Mouse (Mus musculus): ENCODE results near the gene Pik3cb.

The Pik3cb gene

GRCm38 (mm10) chr9:99140063-99140882, at the start of gene Pik3cb:
Pik3cb (minus strand) TSS chr9:99140621.
- peak; percentile 99 to 100 for DNase-seq (ENCODE audit: low spot score in 2 of 2)

GRCm38 (mm10) chr9:99183043-99183670, 42.7 kb upstream of the Pik3cb start:
- no peak for DNase-seq (ENCODE audit: low spot score in 2 of 2)

DNA sequence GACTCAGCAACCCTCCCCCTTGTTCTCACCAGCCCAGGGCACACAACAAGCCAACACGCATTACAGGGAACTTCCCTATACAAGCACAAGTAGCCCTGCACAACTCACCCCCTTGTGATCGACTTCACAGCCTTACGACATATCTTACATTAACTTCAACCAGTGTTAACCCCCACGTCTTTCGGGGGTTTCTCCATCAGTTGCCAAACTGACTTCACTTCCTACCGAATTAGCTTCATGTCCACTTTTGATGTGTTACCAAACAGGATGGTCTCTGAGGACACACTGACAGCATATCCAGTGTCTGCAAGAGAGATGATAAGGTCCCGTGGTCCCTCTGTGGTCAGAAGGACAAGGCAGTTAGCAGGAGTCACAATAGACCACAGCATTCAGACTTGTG, 41.7 kb upstream of the Pik3cb start:
- no peak for DNase-seq (ENCODE audit: low spot score in 2 of 2)

DNA sequence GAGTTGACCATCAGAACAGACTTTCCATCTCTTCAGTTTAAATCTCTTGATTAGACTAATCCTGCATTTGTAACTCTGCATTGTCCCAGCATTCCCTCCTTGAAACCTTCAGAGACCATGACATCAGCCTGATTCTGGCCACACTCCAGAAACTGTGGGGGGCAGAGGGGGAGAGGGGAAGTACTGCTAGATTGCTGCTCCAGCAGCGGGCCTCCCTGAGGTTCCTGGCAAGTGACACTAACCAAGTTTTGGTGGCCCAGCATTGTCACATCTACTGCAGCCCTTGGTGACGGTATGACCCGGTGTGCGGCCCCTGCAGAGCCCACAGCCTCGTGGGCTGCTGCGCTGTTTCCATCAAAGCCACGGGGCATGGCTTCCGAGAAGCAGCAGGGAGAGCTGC, 39.9 kb upstream of the Pik3cb start:
- DNase-seq (ENCODE audit: low spot score in 2 of 2), result peak in 1 of 2 experiments; percentile 22

DNA sequence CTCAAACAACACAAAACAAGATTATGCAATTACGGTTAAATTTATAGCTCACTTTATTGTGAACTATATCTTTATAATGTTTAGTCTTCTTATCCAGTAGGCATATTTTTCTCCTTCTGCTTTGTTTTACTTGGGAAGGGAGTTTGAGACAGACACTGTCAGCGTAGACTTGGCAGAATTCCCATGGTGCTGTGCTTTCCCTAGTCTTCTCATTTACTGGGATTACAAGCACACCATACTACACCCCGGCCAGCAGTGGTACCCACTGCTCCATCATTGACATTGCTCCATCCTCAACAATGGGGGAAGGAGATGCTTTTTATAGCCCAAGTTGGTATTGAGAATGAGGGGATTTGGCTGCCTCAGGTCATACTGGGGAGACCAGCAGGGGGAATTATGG, 38.3 kb upstream of the Pik3cb start:
- DNase-seq (ENCODE audit: low spot score in 2 of 2), result no peak

DNA sequence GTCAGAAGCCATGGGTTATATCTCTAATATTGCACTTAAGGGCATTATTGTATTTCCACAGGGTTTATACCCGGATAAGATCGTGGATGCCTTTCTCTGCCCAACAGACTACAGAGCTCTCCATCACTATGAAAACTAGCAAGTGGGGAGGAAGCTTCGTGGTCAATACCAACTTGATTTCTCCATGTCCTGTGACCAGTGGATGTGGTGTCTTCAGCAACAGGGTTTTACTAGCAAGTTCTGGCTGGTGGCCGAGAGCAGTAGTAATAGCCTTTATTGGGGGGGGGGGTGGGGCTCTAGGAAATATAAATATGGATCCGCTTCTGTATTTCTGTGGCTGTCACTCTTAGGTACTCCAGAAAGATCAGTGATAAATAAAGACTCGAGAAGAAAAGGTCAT, 35.4 kb upstream of the Pik3cb start:
- DNase-seq (ENCODE audit: low spot score in 2 of 2), result no peak

- no peak for DNase-seq (ENCODE audit: low spot score in 2 of 2)
These were observed 32.4 kb upstream of the Pik3cb start for GRCm38 (mm10) chr9:99172811-99173210.

DNA sequence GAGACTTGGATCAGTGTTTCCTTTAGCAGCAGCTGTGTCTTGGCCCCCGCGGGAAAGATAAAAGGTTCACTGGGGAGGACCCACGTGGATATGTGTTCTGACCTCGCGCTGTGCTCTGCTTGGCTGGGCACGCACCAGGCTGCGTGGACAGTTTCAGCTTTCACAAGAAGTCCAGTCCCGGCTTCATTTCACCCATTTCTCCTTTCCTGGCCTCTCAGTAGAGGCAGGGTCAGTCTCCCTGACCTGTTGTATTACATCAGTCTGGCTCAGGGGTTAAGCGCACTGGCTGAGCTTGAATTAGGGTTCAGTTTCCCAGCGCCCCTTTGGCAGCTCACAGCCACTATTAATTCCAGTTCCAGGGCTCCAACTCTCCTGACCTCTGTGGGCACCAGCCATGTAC, 30.8 kb upstream of the Pik3cb start:
- DNase-seq (ENCODE audit: low spot score in 2 of 2), result no peak

DNA sequence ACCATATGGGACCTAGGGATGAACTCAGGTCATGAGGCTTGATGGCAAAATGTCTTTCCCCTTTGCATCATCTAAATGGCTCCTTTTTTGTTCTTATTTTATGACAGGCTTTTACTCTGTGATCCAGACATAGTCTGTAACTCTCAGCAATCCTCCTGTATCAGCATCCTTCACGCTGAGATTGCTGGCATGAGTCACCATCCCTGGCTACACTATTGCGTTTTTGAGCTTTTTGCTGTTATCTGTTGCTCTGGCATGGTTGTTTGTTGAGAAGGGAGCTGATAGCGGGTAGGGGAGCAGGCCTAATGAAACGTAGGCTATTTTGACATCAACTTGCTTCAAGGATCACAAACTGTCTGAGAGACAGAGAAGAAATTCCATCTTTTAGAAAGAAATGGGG, 28.6 kb upstream of the Pik3cb start:
- no peak for DNase-seq (ENCODE audit: low spot score in 2 of 2)

- DNase-seq (ENCODE audit: low spot score in 2 of 2), result no peak
These were observed 26.5 kb upstream of the Pik3cb start for GRCm38 (mm10) chr9:99166946-99167345.

DNA sequence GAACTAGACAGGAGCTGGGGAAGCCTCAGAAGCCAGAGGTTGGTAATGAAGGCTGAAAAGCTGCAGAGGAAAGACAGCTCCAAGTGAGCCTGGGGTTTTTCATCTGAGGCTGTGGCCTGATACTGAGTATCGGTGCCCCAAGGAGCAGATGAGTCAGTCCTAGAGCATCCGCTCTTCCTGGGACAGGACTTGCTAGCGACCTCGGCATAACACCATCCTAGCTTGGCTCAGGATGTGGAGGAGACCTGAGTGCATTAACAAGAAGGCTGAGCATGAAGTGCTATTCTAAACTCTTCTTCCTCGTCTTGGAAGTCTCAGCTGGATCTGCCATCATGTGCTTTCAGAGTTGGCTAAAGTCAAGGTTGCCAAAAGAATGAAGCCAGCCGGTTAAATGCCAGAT, 25.5 kb upstream of the Pik3cb start:
- no peak for DNase-seq (ENCODE audit: low spot score in 2 of 2)

GRCm38 (mm10) chr9:99164664-99165226, 24.3 kb upstream of the Pik3cb start:
- DNase-seq (ENCODE audit: low spot score in 2 of 2), result no peak

GRCm38 (mm10) chr9:99164148-99164503, 23.7 kb upstream of the Pik3cb start:
- no peak for DNase-seq (ENCODE audit: low spot score in 2 of 2)

DNA sequence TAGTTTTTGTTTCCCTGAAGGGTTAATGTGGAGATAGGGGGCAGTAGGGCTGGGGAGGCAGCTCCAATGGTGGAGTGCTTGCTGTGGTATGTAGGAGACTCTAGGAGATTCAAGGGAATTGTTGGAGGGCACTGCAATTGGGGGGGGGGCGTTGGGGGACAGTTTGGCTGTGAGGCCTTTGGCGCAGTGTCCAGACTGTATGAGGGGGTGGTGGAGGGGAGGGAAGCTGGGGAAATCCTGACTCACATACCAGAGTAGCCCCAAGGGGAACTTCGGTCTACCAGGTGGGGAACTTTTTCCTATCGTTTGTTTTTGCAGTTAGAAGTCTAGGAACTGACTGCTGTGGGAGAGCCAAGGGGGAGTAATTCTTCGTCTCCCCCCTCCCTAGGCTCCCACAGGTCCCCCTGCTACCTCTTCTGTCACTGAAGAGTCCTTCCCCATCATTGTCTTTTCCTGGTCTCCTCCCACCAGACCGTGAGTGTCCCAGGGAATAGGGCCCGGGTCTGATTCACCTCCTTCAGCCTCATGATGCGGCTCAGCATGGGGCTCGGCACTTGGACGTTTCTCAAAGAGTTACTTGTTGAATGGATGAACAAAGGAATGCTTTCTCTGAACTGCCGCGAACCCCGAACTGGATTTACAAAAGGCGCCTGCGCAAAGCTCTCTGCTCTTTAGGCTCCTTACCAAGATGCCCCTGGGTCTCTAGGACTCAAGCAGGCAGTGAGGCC, 23.2 kb upstream of the Pik3cb start:
- no peak for DNase-seq (ENCODE audit: low spot score in 2 of 2)

GRCm38 (mm10) chr9:99162839-99163238, 22.4 kb upstream of the Pik3cb start:
- DNase-seq (ENCODE audit: low spot score in 2 of 2), result no peak

DNA sequence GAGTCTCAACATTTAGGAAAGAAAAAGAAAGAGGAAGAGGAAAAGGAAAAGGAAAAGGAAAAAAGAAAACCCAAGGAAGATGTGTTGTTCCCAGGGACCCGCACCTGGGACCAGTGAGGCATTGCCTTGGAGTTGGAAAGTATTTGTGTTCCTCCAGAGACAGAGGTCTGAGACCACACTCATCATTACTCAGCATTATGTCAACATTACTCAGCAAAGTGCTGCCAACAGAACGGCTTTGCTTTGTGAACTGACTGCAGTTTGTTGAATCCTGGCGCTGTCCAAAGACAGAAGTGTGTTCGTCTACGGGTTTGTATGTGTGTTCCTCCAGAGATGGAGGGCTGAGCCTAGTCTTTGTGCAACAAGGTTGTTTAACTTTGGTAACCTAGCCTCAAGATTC, 20.4 kb upstream of the Pik3cb start:
- DNase-seq (ENCODE audit: low spot score in 2 of 2), result no peak

GRCm38 (mm10) chr9:99159932-99160331, 19.5 kb upstream of the Pik3cb start:
- no peak for DNase-seq (ENCODE audit: low spot score in 2 of 2)

DNA sequence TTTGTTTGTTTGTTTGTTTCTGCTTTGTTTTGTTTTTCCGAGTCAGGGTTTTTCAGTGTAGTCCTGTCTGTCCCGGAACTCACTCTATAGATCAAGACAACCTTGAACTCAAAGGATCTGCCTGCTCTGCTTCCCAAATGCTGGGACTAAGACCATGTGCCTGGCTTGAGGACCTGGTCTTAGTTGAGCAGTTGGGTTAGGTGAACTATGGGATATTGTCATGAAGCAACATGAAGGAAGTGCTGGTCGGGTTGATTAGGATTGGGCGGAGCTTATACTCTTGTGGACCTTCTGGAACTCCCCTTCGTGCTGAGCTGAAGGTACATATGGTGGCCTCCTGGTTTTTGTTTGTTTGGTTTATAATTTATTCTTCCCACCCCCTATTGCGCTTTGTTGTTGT, 18.3 kb upstream of the Pik3cb start:
- no peak for DNase-seq (ENCODE audit: low spot score in 2 of 2)

DNA sequence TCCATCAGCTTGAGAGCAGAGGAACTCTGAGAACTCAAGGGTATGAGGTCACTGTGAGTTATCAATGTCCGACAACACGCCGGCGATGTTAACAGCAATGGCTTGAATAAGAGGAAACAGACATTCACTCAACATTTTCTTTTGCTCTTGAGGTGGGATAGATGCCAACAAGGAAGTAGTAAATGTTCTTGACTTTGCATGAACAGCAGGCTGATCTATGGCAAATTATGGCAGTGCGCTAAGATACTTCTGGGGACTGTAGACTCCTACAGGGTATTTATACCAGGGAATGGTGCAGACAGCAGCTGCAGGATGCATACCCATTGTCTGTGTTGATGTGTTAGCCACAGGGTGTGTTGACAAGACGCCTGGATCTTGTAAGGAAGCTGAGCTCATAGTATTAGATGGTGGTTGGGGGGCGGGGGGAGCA, 17.8 kb upstream of the Pik3cb start:
- DNase-seq (ENCODE audit: low spot score in 2 of 2), result no peak

GRCm38 (mm10) chr9:99153655-99154054, 13.2 kb upstream of the Pik3cb start:
- DNase-seq (ENCODE audit: low spot score in 2 of 2), result no peak

GRCm38 (mm10) chr9:99152699-99153490, 12.5 kb upstream of the Pik3cb start:
- no peak for DNase-seq (ENCODE audit: low spot score in 2 of 2)

All from spleen, postnatal 10 days (tissue).